Mouse (Mus musculus) hindbrain, embryonic 14.5 days (tissue): ENCODE data around the gene Gm11549. TPM values are rescaled to one million over a fixed set of nuclear protein-coding genes. Genes with fewer than 3 reads are reported as not detected.

Experiments used
- ATAC-seq: fragments of 200-750 bp; cut with Nextera tagmentation; 2 replicates; pipeline ENCODE4 v1.8.0; 2017; ENCODE audit warnings: moderate number of reproducible peaks, mild to moderate bottlenecking, moderate TSS enrichment, moderate library complexity; ENCODE audit not compliant: low FRiP score
- DNase-seq: peaks from one replicate; pipeline ENCODE4 v3.0.0-alpha.2; 2015; ENCODE audit warnings: low spot score
- H3K27ac ChIP-seq: fragments of 300-500 bp; sonication (generic); 2 replicates; pipeline ENCODE4 v1.5.1; 2014; ENCODE audit warnings: mild to moderate bottlenecking, moderate library complexity
- H3K27me3 ChIP-seq: fragments of 300-500 bp; sonication (generic); 2 replicates; pipeline ENCODE4 v1.6.1; 2014; ENCODE audit warnings: mild to moderate bottlenecking, low read length, mixed read lengths; ENCODE audit not compliant: control insufficient read depth, insufficient read depth
- H3K36me3 ChIP-seq: fragments of 300-500 bp; sonication (generic); replicated peaks from 2 replicates; pipeline ENCODE4 v1.6.1; 2014; ENCODE audit not compliant: control insufficient read depth, insufficient read depth
- H3K4me1 ChIP-seq: fragments of 300-500 bp; sonication (generic); replicated peaks from 2 replicates; pipeline ENCODE4 v1.6.1; 2014; ENCODE audit warnings: antibody characterized with exemption, low read length, mixed read lengths; ENCODE audit not compliant: control insufficient read depth, insufficient read depth
- H3K4me2 ChIP-seq: fragments of 300-500 bp; sonication (generic); replicated peaks from 2 replicates; pipeline ENCODE4 v1.6.1; 2014; ENCODE audit warnings: mild to moderate bottlenecking, moderate library complexity
- H3K4me3 ChIP-seq: fragments of 300-500 bp; sonication (generic); replicated peaks from 2 replicates; pipeline ENCODE4 v1.5.1; 2014; ENCODE audit warnings: mild to moderate bottlenecking, low read length
- H3K9ac ChIP-seq: fragments of 300-500 bp; sonication (generic); 2 replicates; pipeline ENCODE4 v1.6.1; 2014
- H3K9me3 ChIP-seq: fragments of 300-500 bp; sonication (generic); 2 replicates; pipeline ENCODE4 v1.6.1; 2016; ENCODE audit warnings: low read length; ENCODE audit not compliant: control insufficient read depth
- WGBS: fragments of 180-500 bp; shearing (Covaris S2); extraction: QIAGEN DNeasy Blood & Tissue Kit; methylation state at CpG from one replicate; pipeline ENCODE4 v1.1.7; 2014; 5-methylcytosine and 5-hydroxymethylcytosine counted together
- polyA plus RNA-seq: library from polyadenylated mRNA; unstranded; fragments of >200 nt; fragmentation: Nextera tagmentation; extraction: Ambion mirVana; gene quantifications from 2 replicates; pipeline ENCODE4 v1.2.1, GENCODE M21; 2014

Gene Gm11549
- polyA plus RNA-seq, 1 experiment from 2014 or later = 0.20 TPM

DNA sequence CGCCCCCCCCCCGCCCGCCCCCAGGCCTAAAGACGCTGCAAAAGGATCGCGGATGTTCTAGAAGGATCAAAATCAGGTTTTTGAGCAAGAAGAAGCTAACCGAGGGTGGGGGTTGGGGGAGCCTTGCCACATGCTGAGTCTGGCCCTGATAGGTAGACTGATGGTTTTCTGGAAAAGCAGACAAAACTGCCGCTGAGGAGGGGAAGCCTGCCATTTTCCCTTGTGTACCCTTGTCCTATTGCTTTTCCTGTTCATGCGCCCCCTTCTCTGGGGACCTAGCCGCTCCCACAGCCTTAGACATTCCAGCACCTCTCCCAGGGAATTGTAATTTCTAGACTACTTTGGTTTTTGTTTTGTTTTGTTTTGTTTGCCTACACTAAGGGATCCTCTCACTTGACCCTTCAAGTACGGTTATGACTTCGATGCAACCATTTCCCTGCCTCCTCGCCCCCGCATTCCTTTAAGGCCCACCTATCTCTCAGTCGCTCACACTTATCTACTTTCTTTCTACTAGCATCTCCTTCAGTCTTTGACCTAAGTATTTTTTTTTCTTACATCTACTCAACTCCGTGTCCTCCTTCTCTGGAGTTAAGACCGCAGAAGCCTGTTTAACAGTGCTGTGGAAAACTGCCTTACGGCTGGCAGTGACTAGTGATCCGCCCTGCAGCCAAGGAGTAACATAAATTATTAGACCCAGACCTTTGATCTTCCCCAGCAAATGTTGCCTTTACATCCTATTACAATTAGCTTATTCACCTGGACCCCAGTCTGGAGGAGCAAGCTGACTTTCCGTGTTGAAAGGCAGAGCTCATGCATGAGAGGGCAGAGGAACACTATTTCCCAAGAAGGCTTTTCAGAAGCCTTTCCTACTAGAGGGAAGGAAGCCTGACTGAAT lies 45.1 kb downstream of the Gm11549 start:
- H3K36me3 ChIP-seq = no peaks in the 10 kb centered on the region
- H3K27me3 ChIP-seq = peaks cover 5% of the 10 kb centered on the region; the same call in 1 of the 2 replicates
- peak overlapping the region; percentile 58 for H3K9ac ChIP-seq
- peaks cover 8% of the 10 kb centered on the region for H3K4me1 ChIP-seq
- H3K9me3 ChIP-seq = no peaks in the 10 kb centered on the region
- H3K4me3 ChIP-seq = peak overlapping the region; percentile 60
- 36% methylated on average over 20 of the region's 20 CpGs for WGBS
- ATAC-seq = no peak
- DNase-seq = no peak
- H3K4me2 ChIP-seq = peak overlapping the region; percentile 92
- no peak overlapping the region for H3K27ac ChIP-seq

DNA sequence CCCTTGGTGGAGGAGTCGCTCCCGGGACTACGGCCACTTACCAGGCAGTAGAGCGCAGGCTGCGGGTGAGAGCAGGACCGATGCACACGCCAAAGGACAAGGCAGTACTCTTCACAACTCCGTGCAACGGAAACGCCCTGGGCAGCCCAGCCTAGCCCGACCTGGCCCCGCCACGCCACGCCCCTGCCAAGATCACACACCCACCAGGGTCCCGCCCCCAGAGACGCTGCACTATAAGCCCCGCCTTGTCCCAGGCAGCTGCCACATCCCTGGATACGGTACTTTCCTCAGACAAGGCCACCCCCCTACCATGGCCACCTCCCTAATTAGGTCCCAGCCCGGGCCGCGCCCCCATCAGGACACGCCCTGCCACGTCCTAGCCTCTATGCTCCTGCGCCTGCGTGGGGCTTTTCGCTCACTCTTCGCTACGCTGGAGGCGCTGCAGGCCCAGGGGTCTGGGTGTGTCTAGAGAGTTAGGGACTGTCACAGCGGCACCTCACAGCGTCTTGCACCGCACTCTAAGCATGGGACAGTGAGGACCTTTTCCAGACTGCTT lies 46.0 kb downstream of the Gm11549 start, which contains the start of the genes Anxa5 and 1810062G17Rik:
Gene Anxa5, minus strand, starts transcription at position 363 of the 556 bp plus-strand sequence.
Gene 1810062G17Rik, plus strand, starts transcription at position 406 of the 556 bp plus-strand sequence.
- no peaks in the 10 kb centered on the region for H3K9me3 ChIP-seq
- H3K27ac ChIP-seq = no peak within 1 kb of the TSS
- peaks cover 7% of the 10 kb centered on the region; the same call in 1 of the 2 replicates for H3K4me1 ChIP-seq
- under 1% methylated on average over 32 of the region's 32 CpGs for WGBS
- peak within 1 kb of the TSS; percentile 58 for H3K9ac ChIP-seq
- ATAC-seq = peak; percentile 94
- peak; percentile 79 for DNase-seq
- no peaks in the 10 kb centered on the region for H3K36me3 ChIP-seq
- H3K27me3 ChIP-seq = peaks cover 5% of the 10 kb centered on the region; the same call in 1 of the 2 replicates
- peak within 1 kb of the TSS; percentile 92 for H3K4me2 ChIP-seq
- H3K4me3 ChIP-seq = peak within 1 kb of the TSS; percentile 60

DNA sequence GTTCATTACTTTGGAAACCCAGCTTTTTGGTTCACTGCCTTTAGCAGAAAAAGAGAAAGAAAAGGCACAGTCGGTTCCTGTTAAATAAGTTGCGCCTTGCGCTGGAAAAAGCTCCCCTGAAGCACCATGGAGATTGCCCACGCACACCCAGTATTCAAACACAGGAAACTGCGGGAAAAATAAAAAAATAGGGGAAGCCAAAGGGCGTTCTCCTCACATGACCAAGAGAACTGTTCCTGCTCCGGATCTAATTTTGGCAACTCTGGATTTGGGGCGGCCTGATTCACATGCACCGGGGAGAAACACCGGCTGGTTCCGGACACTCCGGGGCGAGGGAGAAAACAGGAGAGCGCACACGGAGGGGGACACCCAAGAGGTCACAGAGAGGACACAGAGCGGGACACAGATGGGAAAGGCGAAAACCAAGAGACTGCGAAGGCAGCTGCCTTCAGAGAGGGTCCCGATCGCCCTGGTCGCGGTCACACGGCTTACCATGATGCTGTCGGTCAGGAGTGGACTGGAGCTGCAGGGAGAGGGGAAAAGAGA lies 46.6 kb downstream of the Gm11549 start:
- Histone ChIP-seq H3K9ac (peak overlapping the region; percentile 58), H3K36me3 (no peaks in the 10 kb centered on the region), H3K9me3 (no peaks in the 10 kb centered on the region), H3K4me2 (peak overlapping the region; percentile 92), H3K27me3 (peaks cover 5% of the 10 kb centered on the region; the same call in 1 of the 2 replicates), H3K4me1 (peaks cover 7% of the 10 kb centered on the region; the same call in 1 of the 2 replicates), H3K4me3 (peak overlapping the region; percentile 60), H3K27ac (no peak overlapping the region)
- ATAC-seq = peak; percentile 29; the same call in 1 of the 2 replicates
- 3% methylated on average over 24 of the region's 24 CpGs for WGBS
- DNase-seq = no peak

DNA sequence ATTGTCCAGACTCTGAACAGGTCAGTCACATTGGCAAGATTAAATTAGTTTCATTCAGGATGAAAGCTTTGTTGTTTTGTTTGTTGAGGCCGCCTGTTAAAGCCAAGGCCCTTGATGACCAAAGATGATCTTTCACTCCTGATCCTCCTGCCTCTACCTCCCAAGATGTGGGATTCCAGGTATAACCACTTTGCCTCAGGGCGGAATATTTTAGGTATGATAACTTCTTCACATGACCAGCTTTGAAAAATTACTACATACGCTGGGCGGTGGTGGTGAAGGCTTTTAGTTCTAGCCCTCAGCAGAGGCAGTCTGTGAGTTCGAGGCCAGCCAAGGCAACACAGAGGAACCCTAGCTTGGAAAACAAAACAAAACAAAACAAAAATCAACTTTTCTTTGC lies 47.2 kb downstream of the Gm11549 start:
- Histone ChIP-seq H3K4me2 (peak overlapping the region; percentile 92), H3K9ac (no peak overlapping the region), H3K27me3 (peaks cover 5% of the 10 kb centered on the region; the same call in 1 of the 2 replicates), H3K9me3 (no peaks in the 10 kb centered on the region), H3K4me3 (peak overlapping the region; percentile 60; the same call in 1 of the 2 replicates), H3K4me1 (peaks cover 7% of the 10 kb centered on the region; the same call in 1 of the 2 replicates), H3K36me3 (no peaks in the 10 kb centered on the region), H3K27ac (no peak overlapping the region)
- 80% methylated on average over 5 of the region's 5 CpGs for WGBS
- ATAC-seq (no peak), DNase-seq (no peak)

DNA sequence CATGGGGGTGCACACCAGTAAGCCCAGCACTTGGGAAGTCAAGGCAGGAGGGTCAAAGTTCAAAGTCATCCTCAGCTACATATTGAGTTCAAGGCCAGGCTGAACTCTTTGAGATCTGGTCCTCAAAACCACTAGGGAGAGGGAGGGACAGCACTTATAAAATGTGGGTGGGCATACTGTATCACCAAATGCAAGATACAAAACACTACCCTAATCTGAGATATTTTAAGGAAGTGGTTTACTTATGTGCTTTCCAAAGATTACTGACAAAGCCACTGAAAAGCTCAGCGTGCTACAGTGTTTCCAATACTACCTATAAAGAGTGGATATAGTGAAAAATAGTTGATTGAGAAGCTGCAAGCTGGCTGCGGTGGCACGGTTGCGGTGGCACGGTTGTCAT lies 48.4 kb downstream of the Gm11549 start:
- H3K27ac ChIP-seq = no peak overlapping the region
- H3K9me3 ChIP-seq = no peaks in the 10 kb centered on the region
- no peak overlapping the region for H3K4me3 ChIP-seq
- ATAC-seq (no peak), DNase-seq (no peak)
- H3K9ac ChIP-seq = no peak overlapping the region
- no peaks in the 10 kb centered on the region for H3K36me3 ChIP-seq
- H3K27me3 ChIP-seq = peaks cover 5% of the 10 kb centered on the region; the same call in 1 of the 2 replicates
- no peak overlapping the region for H3K4me2 ChIP-seq
- 99% methylated on average over 5 of the region's 5 CpGs for WGBS
- H3K4me1 ChIP-seq = peaks cover 7% of the 10 kb centered on the region; the same call in 1 of the 2 replicates

DNA sequence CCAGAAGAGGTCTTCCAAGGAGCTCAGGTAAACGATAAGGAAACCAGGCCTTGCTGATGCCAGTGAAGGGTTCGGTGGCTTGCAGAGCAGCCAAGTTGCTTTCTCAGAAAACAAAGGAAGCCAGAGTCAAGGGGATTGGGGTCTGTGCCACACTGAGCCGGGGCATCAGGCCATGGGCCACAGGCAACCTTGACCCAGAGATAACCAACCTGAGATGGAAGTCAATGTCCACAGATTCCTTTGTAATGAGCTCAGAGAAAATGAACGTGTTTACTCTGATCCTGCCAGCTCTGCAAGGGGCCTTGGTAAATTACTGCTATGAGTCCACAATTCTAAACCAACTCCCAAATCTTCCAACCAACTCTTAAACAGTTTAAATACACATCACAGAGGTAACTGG lies 49.8 kb downstream of the Gm11549 start:
- Histone ChIP-seq H3K4me1 (peaks cover 7% of the 10 kb centered on the region; the same call in 1 of the 2 replicates), H3K27ac (no peak overlapping the region), H3K4me3 (no peak overlapping the region), H3K9ac (no peak overlapping the region), H3K36me3 (no peaks in the 10 kb centered on the region), H3K27me3 (peaks cover 4% of the 10 kb centered on the region; the same call in 1 of the 2 replicates), H3K9me3 (no peaks in the 10 kb centered on the region), H3K4me2 (no peak overlapping the region)
- DNase-seq (no peak), ATAC-seq (no peak)
- whole genome bisulfite sequencing = 77% methylated on average over 4 of the region's 4 CpGs

DNA sequence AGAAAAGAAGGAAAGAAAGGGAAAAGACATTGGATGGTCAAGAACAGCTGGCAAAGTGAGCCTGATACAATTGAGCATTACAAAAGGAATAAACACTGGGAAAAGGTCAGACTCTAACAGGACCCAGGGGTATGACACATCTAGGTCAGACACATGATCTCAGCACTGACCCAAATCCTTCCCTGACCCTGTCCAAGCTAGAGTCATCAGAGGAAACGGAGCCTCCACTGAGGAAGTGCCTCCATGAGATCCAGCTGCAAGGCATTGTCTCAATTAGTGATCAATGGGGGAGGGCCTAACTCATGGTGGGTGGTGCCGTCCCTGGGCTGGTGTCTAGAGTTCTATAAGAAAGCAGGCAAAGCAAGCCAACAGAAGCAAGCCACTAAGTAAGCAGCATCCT lies 52.7 kb downstream of the Gm11549 start:
- Histone ChIP-seq H3K4me3 (no peak overlapping the region), H3K27me3 (no peaks in the 10 kb centered on the region), H3K9ac (no peak overlapping the region), H3K9me3 (no peaks in the 10 kb centered on the region), H3K4me1 (no peaks in the 10 kb centered on the region), H3K4me2 (no peak overlapping the region), H3K36me3 (no peaks in the 10 kb centered on the region), H3K27ac (no peak overlapping the region)
- no peak for DNase-seq
- 60% methylated on average over 2 of the region's 2 CpGs for WGBS
- no peak for ATAC-seq

DNA sequence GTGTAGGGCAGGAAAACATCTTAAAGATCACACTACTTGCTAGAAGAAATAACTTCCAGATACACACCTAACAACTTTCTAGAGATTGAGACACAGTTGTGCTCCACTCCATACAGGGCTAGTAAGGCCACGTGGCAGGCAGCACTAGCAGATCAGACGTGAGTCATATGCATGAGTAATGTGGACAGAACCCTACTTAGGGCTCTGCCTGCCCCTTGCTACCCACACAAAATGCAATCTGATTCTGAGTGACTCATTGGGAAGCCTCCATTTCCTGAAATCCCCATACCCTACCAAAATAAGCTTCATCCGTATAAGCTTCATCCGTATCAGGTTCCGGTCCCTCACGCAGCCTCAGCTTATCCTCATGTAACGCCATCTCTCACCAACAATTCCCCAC lies 54.0 kb downstream of the Gm11549 start:
- Histone ChIP-seq H3K4me3 (no peak overlapping the region), H3K36me3 (no peaks in the 10 kb centered on the region), H3K27ac (no peak overlapping the region), H3K4me2 (no peak overlapping the region), H3K9me3 (no peaks in the 10 kb centered on the region), H3K9ac (no peak overlapping the region), H3K4me1 (no peaks in the 10 kb centered on the region), H3K27me3 (no peaks in the 10 kb centered on the region)
- DNase-seq (no peak), ATAC-seq (no peak)
- 94% methylated on average over 7 of the region's 7 CpGs for WGBS

DNA sequence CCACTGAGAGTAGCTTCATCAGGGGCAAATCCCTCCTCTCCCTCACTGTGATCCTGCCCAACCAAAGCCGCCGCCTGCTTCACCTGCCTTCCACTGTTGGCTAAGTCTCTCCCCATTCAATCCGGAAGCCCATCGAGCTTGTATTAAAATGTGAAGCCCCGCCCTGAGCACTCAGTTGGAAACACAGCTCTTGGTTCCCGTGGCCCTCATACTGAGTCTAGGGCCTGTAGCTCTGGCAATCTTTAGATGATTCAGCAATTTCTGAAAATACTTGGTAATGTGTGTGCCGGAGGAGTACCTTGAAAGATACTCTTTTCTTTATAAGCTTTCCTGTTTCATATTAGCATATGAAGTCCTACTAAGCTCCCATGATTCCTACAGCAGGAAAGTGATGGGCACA lies 56.1 kb downstream of the Gm11549 start:
- Histone ChIP-seq H3K4me1 (no peaks in the 10 kb centered on the region), H3K9ac (no peak overlapping the region), H3K36me3 (no peaks in the 10 kb centered on the region), H3K9me3 (no peaks in the 10 kb centered on the region), H3K27ac (no peak overlapping the region), H3K4me2 (no peak overlapping the region), H3K27me3 (no peaks in the 10 kb centered on the region), H3K4me3 (no peak overlapping the region)
- 62% methylated on average over 7 of the region's 7 CpGs for WGBS
- no peak for DNase-seq
- no peak for ATAC-seq
